Mouse (Mus musculus): ENCODE measurements around the gene N4bp1.

DNA sequence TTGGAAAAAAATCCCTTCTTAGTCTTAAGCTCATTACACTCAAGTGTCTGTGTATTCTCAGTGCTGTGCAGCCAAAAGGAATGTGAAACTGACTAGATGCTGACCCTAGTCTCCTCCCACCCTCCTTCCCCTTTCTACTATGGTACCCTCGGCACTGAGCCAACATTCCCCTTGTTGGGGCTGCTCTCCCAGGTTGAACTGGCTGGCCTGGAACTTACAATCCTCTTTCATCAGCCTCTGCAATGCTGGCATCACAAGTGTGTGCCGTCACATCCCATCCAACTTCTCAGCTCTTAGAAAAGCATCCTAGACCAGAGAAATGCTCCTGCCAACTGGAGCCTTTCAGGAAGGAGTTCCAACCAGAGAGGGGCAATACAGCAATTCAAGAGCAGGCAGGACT, 11.9 kb downstream of the N4bp1 start:
- TF ChIP-seq CTCF (IDR thresholded peaks at IDR 0.05; ENCODE audit: low read depth) (no peak), EP300 (IDR thresholded peaks at IDR 0.05; ENCODE audit: low read depth) (no peak)

Measured in heart, postnatal 0 days (tissue).